Mouse (Mus musculus) brain, adult 2 months (tissue): ENCODE measurements at regions not wholly inside any gene's neighbourhood (a gene's known extent, or its start where the extent isn't known, plus 50 kb on each side); places are given as distances from the start of the nearest gene placed in this dataset.

Experiments
- DNase-seq: peaks from one replicate; pipeline ENCODE4 v3.0.0; 2011; ENCODE audit warnings: low read depth, low spot score

DNA sequence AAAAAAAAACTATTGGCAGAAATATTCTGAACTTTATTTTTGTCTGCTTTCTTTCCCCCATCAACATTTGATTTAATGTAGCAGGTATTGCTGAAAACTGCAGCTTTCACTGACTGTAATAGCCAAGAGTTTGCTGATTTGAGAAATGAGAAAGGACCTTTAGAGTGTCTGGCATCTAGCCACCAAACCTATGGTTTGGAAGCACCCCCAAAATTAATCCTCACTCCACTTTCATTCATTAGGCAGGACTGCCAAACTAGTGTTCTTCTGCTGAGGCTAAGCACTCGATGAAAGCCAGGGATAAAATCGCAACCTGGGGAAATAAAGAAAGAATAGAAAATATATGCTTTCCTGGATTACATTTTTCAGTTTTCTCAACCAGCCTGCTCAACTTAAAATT lies 320.4 kb downstream of the Atp6ap1l start:
- no peak for DNase-seq

DNA sequence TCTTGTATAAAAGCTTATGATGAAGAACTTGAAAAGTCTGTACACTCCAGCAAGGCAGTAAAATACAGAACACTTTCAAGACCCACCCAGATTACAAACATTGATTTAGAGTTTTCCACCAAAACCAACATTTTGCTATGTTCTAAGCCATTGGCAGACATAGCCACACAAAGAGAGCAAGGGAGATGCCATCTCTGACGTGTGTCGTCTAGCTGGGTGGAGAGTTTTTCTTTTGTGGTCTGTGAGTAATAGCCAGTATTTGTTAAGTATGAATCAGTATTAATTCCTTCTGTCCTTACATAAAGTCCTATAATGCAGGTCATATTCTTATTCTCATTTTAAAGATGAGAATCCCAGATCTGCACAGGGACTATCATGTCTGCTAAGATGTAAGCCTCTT lies 329.8 kb downstream of the Atp6ap1l start:
- no peak for DNase-seq

DNA sequence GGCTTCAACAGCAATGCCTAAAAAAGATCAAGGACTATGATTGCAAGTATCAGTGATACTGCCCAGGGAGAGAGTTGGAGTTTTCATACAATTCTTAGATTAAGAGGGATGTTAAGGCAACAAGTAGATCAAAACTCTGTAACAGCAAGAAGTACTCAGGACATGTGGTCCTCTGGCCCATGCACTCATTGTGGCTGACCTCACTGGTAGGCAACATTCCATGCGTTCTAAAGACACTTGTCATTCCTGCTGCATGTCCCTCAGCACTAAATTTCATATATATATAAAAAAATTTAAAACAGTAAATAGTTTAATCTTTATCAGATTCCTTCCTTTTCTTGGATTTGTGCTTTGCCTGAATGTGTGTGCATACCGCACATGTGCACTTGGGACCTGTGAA lies 332.6 kb downstream of the Atp6ap1l start:
- no peak for DNase-seq

DNA sequence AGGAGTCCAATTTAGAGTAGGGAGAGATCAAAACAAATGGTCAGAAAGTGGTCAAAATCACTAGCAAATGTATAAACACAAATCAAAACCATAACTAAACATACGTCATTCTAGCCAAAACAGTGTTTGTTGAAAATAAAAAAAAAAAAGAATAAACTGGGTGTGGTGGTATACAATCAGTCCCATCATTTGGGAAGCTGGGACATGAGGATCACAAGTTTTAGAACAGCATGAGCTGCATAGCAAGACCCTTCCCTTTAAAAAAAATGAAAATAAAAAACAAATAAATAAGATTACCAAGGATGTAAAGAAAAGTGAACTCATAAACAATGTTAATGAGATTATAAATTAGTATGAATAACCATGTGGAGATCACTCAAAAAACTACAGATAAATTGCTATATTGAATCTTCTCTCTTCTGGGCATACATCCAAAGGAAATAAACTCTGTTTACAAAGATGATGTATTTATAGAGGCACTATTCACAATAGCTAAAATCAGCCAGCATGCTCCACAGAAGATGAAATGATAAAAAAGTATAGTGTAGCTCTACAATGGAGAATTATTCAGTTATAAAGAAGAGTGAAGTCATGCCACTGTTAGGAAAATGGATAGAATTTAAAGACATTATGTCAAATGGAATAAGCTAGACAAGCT lies 341.8 kb downstream of the Atp6ap1l start:
- peak; percentile 5 for DNase-seq

DNA sequence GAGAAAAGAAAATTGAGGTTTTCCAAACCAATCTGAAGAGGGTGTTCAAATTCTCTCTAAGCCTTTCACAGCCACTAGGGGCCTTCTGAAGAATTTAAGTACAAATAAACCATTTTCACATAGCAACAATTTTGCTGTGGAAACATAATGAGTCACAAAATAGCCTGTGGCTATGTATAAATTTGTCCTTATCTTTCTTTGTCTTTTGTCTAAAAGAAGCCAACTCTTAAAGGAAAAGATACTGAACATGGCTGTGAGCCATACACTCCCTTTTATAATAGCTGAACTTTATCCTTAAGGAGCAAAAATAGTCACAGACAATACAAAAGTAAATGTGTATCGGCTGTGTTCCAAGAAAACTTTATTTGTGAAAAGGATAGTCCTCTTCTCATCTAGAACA lies 345.1 kb downstream of the Atp6ap1l start:
- peak; percentile 33 for DNase-seq

DNA sequence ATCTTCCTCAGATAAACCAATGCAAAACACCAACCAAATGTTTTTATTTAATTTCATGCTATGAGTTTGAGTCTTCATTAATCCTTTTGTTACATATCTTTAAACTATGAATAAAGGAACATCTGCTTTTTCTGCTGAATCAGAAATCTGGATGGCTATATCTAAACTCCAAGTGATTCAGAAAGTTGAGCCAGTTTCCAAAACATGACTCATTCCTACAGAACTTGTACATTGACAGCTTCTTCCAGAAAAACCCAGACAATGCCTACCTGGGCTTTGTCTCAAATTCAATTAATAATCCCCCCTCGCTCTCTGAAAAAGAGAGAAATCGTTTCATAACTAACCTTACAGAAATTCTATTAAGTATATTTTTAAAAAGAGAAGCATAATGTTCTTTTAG lies 345.7 kb downstream of the Atp6ap1l start:
- peak; percentile 45 for DNase-seq

DNA sequence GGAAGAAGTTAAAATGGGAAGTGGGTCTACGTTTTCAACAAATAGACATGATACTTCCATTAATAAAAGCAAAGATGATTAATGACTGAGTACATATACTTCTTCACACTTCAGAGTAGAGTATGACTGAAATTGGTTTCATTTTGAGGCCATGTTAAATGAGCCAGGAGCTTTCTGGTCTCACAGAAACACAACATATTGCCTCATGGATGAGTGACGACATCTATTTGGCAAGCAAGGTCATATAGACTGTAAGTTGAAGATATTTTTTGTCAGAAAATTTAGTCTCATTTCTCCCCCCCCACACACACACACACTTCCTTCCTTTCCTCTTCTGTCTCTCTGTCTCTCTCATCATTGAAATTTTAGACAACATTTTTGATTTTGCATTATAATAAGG lies 354.0 kb downstream of the Atp6ap1l start:
- DNase-seq: no peak

DNA sequence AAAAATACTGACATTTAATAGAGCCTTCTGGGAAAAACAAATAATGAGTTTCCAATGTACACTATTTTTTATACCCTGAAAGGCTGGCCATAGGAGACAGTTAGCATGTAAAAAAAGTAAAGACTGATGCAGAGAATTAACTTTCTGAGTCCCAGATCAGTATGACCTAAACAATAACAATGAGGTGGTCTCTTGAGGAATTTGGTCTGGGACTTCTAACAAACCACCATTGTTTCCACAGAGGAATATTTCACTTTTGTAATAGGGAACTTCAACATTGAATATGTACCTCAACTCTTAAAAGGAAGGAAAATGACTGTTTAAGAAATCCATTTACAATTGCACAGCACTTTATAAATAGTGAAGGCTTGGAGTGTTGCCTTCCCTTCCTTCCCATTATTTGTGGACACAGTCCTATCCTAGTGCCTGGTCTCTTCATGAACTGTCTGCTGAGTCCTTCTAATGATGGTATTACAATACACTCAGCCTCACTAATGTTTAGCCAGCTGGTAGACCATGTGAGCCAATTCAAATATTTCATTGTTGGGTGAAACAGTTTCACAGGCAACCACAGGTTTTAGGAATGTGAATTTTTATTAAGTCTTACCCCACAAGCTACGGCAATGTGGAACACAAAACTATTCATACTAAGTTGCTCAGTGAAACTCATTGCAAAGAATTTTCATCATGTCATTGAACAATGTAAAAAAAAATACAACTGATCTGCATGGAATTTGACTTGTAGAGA lies 358.7 kb downstream of the Atp6ap1l start:
- DNase-seq: no peak

DNA sequence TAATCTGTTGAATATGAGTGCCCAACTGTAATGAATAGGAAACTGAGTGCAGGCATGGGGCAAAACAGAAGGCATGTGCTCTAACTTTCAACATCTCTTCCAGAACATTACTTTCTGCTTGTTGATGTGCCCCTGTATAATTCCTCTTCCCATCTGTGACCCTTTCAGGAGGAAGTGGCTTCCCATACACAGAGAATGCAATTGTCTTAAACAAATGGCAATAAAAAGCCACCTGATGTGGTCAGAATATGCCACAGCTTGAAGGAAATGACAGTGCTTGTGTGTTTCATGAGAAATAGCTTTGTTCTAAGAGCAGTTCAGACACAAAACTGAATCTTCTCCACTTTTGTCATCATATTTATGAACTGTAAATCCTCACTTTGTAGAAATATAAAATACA lies 359.3 kb downstream of the Atp6ap1l start:
- DNase-seq: no peak

DNA sequence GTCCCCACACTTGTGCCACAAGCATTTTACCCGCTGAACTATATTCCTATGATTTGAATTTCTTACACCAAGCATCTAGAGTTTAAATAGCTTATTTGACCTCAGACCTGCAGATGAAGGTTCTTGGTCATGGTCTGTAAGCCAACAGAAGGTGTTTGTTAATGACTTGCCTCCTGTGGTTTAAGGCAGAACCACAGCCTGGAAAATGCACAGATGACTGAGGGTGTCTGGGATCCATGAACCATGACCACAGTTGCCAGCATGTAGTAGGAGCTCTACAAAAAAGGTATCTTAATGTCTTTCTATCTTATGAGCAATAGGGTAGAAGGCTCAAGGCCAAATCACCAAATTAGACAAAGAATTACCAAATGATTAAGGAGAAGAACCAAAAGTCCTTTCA lies 367.6 kb downstream of the Atp6ap1l start:
- DNase-seq: no peak

DNA sequence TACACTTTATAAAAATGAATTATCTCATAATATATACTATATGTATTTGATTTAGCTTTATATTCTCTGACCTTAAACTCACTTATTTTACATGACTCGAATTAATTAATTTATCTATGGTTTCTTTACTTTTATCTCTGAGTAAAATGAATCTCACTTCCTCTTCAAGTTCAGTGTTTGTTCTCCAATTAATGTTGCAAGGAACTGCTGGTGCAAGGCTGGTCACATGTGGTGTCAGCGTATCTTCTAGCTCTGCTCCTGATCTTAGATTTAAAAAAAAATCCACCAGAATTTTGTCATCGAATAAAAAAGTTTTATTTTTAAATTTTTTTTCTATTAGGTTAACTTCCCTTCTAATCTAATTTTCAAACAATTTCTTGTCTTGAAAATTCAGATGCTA lies 378.2 kb downstream of the Atp6ap1l start:
- DNase-seq: no peak

DNA sequence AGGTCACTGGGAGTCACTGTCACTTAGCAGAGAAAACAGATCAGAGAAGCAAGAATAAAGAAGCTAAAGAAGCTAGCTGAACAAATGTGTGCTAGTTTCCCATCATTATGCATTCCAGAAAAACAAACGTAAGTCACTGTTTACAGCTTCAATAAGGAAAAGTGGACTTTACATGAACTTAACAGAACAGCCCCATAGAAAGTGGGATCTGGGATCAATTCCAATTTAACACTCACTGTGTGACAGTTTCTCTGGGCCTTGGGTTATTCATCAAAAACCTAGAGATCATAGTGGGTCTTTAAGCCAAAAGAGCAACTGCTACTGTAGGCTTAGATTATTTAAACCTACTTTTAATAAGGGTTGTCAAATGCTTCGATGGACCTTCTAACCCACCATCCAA lies 379.4 kb downstream of the Atp6ap1l start:
- no peak for DNase-seq

DNA sequence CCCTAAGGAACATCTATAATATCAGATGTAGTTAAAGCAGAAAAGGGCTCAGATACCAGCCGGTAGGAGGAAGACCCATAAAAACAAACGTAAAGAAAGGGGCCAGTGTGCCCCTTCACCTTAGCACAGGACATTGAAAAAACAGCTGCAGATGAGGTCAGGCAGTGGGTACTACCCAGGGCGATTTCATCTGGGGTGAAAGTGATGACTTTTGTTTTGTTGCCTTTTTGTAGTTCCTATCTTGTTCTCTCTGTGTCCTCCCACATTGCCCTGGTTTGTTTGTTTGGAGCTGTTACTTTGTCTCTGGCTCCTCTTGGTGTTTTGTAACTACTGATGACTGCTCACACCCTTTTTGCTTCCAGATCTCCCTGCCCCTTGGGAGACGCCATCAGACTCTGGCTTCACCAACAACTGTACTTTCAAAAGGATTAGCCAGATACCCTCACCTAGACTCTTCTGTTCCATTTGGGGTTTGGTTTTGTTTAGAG lies 383.4 kb downstream of the Atp6ap1l start:
- DNase-seq: no peak

DNA sequence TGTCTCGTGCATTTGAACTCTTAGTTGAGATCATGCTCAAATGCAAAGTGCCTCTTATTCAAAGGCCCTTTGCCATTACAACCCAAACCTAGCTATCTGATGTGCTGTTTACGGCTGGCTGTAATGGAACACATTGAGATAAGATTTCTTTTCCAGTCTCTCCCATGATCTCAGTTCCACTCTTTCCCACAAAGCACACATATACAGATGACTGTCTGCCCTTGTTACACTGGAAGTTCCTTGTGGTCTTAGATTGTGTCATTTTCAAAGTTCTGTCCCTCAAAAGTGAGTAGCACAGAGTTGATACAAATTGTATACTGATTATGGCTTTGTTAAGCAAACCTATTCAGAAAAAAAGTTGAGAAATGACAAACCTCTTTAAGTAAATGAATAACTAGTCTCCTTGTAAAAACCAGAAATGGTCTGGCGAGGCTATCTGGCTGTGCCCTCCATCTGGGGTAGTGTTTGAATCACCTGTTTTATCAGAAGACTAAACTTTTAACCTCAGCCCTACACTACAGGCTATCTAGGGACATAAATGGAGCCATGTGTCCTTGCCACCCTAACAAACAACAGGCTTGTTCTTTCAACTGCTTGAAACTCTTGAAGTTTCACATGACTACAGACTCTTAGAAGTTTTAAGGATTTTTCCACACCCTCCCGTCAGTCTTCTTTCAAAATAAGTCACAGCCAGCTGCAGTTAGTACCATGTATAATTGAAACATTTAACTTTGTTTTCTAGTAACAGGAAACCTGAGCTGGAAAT lies 384.0 kb downstream of the Atp6ap1l start:
- DNase-seq: no peak

DNA sequence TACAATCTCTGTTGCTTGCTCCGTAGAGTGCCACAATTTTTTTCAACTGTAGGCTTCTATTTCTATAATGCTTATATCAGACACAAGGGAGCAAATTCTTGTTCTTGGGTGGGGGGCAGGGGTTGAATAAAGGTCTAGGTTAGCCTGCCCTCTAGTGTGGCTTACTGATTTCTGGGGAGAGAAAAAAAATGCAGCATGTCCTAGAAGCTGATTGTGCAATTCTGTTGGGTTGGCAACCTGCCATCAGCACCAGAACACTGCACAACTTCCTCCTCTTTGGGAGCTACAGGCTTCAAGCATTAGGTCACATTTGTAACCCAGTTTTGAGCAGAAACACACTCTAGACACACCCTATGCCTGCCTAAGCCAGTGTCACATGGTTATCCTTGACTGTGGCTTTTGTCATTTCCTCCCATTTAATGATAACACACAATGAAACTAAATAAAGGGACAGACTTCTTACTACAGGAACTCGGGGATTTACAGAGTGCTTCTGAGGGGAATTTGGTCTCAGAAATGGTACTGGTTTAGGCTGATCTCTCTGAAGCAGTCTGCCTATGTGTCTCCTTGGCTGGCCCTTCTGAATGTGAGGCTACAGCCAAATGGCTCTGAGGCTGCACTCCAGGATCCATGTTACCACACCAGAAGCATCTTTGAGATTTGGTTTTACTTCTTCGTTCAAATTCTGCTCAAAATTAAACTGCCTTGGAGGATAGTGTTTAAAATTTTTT lies 389.2 kb downstream of the Atp6ap1l start:
- DNase-seq: peak; percentile 82

DNA sequence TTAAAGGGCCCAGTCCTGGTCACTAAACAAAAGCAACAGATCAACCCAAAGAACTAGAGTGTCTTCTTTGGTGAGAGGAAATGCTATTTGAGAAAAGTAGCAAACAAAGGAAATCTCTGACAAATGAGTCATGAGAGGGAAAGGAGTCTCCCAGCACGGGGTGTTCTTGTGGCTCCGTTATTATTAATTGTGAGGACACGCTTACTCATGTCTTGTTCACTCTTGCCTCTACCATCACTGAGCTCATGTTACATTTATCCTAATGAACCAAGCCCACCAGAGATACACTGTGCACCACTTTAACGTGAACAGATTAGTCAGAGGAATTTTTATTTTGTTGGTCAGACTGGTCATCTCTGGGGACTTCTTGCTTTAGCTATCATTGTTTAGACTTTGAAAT lies 391.3 kb downstream of the Atp6ap1l start:
- DNase-seq: no peak

DNA sequence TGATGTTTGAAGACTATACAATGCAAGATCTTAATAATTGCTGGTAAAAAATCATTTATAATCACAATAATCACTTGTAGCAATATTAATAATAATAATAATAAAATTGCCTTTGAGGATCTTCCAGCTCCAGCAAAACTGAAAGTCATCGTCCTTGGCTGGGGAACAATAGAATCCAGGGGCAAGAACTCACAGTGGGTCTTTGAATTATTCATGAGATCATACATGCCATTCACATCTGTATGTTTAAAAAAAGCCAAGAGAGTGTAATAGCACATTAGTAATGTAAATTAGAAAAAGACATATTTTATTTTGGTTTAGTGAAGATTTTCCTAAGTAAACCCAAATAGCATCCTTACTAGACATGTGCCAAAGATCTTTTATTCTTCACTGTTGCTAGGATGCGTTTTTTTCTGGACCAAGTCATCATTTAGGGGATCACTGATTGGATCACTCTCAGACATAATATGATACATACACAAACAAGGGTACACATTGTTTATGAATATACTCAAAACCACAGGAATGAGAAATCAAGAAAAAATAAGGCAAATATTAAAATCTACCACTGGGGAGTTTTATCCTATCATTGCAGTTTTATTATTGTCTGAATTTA lies 392.3 kb downstream of the Atp6ap1l start:
- no peak for DNase-seq

DNA sequence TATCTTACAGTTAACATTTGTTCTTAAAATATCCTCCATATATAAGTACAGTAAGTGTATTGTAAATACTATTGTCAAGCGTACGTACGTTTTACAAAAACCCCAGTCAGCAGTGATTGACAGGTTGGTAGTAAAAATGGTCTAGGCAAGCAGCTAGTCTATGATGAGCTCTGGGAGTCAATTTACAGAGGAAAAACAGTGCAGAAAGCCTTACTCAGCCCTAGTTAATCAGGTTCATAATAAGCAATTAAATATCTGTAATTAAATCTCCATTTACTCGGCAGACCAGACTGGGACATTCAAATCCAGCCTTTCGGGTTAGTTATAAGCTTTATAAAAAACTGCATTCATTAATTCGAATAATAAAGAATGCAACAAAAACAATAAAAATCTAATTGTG lies 394.7 kb downstream of the Atp6ap1l start:
- no peak for DNase-seq

DNA sequence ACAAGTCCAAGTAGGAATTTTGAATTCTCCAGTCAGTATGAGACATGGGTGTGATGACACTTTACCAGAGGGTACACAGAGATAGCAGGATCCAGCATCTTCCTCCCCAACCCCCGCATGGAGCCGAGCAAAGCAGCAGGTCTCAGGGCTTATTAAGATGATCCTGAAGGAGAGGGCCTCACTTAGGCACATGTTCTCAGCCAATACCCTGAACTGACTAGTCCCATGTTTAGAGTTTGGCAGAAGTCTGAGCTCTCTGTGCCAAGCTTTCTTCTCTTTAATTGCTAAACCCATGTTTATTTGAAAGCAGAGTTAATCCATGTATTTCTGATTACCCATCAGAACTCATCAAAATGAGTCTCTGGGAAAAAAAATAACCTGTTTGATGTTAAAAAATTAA lies 402.0 kb downstream of the Atp6ap1l start:
- no peak for DNase-seq

DNA sequence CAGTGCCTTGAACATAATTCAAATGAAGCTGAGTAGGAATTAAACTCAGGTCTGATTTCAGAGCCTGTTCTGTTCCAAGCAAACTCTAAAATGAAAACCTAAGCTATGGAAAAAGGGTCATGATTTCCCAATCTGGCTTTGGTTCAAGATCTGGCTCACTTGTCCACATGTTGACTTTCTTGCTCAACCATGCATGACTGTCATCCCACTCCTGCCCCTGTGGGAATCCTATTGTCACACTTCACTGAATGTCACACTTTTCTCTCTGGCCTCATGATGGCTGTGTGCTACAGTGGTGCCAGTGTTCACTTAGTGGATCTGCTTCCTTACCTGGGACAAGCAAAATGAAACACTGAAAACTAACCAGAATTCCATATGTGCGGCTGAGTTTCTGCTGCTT lies 403.0 kb downstream of the Atp6ap1l start:
- no peak for DNase-seq

DNA sequence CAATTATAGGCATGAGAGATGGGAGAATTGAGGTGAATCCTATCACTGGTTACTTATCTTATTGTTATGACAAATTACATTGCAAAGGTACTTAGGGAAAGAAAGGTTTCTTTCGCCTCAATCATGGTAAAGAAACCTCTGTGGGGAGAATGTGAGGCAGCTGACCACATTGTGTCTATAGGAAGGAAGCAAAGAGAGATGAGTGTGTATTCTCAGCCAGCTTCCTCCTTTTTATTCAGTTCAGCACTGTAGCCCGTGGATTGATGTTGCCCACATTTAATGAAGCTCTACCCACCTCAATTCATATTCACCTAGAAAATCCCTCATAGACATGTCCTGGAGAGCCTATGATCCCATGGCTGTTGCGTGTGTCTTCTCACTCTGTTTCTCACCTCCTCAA lies 406.2 kb downstream of the Atp6ap1l start:
- no peak for DNase-seq

DNA sequence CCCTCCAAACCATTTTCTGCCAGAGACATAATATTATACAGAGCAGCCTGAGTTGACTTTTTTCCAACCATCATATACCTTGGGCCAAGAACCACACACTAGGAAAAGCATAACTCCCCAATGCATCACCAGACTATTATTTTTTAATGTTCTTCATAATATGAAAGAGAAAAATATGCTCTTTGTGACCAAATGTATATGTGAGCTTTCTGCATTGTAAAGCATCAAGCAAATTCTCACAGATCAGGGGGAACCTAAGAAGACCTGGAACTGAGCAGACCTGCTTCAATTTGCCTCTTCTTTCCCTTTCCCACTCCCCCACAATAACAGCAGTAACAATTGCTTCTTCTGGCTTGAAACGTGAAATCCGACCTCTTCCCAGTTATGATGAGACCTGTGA lies 407.6 kb downstream of the Atp6ap1l start:
- DNase-seq: no peak
